Mouse (Mus musculus) testis, postnatal 10 days (tissue): Measurements from ENCODE around the gene Cxcr5.

Experiments used
- DNase-seq: peaks from one replicate; pipeline ENCODE4 v3.0.0; 2021; ENCODE audit warnings: low spot score

Gene Cxcr5

DNA sequence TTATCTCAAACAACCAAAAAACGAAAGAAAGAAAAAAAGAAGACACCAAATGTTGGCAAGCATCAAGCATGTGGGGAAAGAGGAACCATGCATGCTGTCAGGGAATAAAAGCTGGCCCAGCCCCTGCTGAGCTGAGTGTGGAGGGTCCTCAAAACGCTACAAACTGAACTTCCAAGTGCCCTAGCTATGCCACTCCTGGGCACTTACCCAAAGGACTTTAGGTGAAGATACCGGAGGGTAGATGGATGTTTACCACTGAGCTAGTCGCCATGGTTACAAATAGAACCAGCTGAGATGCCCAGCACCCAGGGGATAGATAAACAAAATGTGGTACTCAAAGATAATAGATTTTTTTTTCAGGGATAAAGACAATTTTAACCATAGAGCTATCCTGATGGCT is at the start of gene Cxcr5:
Cxcr5 (minus strand) TSS at position 281 of the 400 bp plus-strand sequence.
- no peak for DNase-seq

GRCm38 (mm10) chr9:44610371-44610770 is 48.7 kb upstream of the Cxcr5 start:
- no peak for DNase-seq

GRCm38 (mm10) chr9:44607306-44607705 is 45.6 kb upstream of the Cxcr5 start:
- DNase-seq = no peak

DNA sequence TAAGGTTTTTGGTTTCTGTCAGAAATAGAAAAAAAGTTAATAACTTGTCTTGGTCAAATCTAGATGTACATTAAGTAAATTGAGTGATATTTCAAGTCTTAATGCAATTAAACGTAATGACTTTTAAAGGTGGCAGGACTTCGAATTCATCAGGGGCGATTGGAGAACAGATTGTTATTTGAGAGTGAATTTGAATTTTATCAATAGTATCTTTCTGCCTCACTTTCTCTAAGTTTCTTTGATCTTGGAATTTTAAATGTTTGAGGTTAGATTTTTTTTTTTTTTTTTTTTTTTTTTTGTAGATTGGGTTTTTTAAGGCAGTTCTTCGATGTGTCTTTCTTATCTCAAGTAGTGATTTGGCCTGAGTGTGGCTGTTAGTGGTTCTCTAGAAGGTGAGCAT is 45.0 kb upstream of the Cxcr5 start:
- no peak for DNase-seq

- no peak for DNase-seq
Measured at GRCm38 (mm10) chr9:44605616-44606165, 44.0 kb upstream of the Cxcr5 start.

- peak; percentile 85 for DNase-seq
Measured at GRCm38 (mm10) chr9:44604779-44605615, 43.3 kb upstream of the Cxcr5 start, which contains the start of gene Ddx6. Ddx6 (plus strand) TSS chr9:44604892.

DNA sequence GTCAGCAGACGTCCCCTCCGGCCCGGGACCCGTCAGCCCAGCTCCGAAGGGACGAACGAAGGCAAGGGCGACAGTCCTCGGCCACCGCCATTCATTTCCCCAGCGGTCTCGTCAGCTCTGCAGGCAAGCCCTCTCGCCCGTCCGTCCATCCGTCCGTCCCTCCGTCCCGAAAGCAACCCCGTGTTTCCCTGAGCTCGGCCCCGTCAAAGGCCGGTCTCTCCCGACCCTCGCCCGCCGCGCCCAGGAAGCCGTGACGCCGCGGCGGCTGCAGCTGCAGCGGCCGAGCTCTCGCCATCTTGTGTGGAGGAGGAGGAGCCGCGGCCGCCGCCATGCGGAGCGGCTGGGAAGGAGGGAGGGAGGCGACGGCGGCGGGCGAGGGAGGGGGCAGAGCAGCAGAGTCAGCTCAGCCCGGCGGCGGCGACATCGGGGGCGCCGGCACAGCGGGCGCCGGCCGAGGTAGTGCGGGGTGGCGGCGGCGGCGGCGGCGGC is 42.7 kb upstream of the Cxcr5 start:
- peak; percentile 88 for DNase-seq

GRCm38 (mm10) chr9:44603454-44604289 is 42.0 kb upstream of the Cxcr5 start:
- DNase-seq = peak; percentile 73

- DNase-seq = no peak
Measured at GRCm38 (mm10) chr9:44602766-44603165, 41.1 kb upstream of the Cxcr5 start.

DNA sequence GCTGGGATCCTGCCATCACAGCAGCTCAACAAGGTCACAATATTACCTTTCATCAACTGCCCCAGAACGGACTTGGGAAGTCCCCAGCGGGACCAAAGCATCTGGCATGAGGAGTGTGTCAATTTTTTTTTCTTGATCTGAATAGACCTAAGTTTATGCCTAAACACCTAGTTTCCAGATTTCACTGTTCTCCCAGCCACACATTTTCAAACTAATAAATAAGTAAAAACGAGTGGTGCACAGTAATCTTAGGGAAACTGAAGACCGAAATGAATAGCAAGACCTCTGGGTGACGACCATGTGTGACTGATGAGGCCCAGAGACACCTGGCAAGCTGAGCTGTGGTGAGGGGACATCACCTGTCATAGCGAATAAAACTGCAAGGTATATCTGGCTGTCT is 39.1 kb upstream of the Cxcr5 start:
- no peak for DNase-seq

DNA sequence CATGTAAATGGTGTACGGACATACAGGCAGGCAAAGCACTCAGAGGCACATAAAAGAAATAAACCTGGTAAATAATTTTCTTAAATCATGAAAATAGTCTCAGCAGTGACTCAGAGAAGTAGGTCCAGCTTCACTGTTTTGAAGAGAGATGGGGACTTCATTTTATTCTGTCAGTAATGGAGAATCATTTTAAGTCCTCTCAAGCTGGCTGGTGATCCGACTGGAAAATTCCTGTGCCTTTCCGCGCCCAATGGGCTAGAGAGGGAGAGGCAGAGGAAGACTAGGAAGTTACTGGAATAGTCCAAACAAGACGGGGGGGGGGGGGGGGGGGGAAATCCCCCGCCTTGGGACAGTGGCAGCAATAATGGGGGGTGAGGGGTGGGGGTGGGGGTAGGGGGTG is 37.9 kb upstream of the Cxcr5 start:
- DNase-seq = no peak

- DNase-seq = peak; percentile 48
Measured at GRCm38 (mm10) chr9:44598899-44599495, 37.3 kb upstream of the Cxcr5 start.

- DNase-seq = no peak
Measured at GRCm38 (mm10) chr9:44597742-44598141, 36.1 kb upstream of the Cxcr5 start.

DNA sequence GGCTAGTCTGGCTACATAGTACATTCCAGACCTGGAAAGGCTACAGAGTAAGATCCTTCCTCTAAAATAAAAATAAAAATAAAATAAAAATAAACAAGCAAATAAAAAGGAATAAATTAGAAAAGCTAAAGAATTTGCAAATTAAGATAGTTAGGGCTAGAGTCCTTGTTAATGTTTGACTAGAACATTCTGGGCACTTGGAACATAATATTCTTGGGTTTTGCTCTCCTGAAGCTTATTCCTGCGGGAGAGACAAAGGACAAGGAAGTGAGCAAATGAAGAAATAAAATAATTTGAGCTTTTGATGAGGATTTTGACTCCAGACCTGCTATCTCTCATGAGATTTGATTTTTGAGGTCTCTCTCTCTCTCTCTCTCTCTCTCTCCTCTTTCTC is 33.9 kb upstream of the Cxcr5 start:
- no peak for DNase-seq

DNA sequence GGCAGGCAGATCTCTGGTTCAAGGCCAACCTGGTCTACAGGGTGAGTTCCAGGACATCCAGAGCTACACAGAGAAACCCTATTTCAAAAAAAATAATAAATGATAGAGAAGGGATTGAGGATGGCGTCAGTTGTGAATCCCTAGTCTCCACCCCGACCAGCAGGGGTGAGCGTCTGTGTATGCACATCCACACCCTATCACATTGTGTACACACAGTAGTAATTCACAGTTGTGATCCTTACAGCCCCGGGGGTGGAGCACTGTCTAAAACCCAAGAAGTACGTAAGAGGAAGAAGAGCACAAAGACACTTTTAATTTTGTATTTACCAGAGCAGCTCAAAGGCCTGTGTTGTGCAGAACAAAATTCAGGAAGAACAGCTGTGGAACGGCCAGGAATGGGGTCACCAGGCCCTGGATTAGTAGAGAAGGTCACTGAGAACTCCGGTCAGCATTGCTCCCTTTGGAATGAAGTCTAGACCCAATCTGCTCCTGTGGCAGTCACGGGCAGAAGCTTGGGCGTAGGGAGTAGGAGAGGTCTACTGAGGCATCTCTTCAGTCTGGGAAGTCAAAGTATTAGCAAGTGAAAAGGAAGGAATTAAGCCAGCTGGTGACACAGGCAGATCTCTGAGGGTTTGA is 33.3 kb upstream of the Cxcr5 start:
- DNase-seq = no peak

- DNase-seq = no peak
Measured at GRCm38 (mm10) chr9:44593886-44594285, 32.2 kb upstream of the Cxcr5 start.

DNA sequence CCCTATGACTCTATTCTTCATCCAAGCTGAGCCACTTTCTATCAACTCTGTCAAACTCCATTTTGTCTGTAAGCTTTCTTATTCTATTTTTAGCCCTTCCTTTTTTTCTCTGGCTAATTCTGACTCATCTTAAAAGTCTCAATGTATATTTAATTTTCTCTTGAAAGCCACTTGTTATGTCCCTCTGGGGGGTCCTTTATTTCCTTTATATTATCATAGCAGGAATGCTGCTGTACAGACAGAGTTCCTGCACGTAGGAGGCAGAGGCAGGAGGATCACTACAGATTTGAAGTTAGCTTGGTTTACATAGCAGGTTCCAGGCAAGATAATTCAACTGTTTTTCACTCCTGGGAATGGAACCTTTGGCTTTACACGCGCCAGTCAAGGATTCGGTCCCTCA is 31.5 kb upstream of the Cxcr5 start:
- no peak for DNase-seq

DNA sequence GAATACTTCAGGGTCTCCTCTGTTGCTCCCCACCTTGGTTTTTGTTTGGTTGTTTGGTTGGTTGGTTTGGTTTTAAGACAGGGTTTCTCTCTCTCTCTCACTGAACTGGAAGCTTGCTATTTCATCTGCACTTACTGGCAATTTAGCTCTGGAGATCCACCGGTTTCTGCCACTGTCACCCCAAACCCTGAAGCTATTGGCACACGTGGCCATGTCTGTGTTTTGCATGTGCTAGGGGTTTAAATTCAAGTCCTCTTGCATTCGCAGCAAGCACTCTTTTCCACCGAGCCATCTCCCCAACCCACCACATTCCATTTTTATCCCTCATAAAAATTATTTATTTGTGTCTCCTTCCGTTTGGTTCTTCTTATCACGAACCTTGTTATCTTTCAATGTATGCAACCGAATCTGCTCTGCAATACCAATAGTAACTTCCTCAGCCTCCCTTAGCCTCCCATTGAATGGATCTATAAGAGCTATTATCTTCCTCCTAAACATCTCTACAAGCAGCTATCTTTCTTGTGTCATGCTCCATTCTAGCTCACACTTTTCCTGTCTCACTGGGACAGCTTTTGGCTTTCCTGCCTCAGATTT is 30.0 kb upstream of the Cxcr5 start:
- DNase-seq = no peak

DNA sequence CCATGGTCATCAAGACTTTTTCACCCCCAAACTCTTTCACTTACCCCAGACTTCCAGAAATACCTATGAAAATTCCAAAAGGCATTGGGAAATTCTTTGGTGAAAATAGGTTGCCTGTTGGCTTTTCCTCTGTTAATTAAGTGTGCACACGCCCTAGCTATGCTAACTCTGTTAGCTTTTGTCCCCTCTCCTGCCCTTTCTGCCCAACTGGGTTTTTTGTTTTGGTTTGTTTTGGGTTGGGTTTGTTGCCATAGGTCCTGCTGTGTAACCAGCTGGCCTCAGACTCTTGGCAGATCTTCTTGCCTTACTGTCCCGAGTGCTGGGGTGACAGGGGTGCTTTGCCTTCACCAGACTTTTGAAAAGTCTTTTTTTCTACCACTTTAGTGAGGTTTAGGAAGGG is 29.3 kb upstream of the Cxcr5 start:
- DNase-seq = no peak

GRCm38 (mm10) chr9:44589095-44589494 is 27.4 kb upstream of the Cxcr5 start:
- DNase-seq = no peak

DNA sequence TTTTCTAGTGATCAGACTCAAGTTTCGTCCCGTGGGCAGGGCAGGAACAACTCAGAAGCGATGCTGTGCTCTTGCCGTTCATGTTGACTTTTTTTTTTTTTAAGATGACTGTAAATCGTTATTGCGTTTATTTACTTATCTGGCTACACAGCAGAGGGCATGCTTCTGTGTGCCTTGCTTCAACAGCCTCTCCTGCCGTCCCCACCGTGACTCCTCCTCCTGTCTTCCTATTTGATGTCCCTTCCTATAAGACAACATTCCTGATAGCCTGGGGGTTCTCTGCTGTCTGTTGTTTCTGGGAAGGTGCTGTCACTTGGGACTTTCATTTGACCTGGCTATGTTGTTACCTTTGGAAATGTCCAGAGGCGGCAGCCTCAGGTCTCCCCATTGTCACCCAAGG is 26.9 kb upstream of the Cxcr5 start:
- DNase-seq = no peak
